7 mouse cellular contexts compared by ENCODE assay signal in genomic region chr11:43586324-43587090, GRCm38 (mm10). TPM values are rescaled to one million over a fixed set of nuclear protein-coding genes. Genes with fewer than 3 reads are reported as not detected.
DNase-seq lines count a peak whose midpoint lies in the region; ATAC-seq and TF ChIP-seq lines count a peak whose summit lies in the region.

TSS of gene 4933415A04Rik (plus strand) at chr11:43587040.

- ATAC-seq in kidney, embryonic 16.5 days (ENCODE audit: low FRiP score, low TSS enrichment), result peak; percentile 33; the same call in 1 of the 2 replicates
- ATAC-seq in liver, embryonic 14.5 days (ENCODE audit: insufficient read depth), result no peak

- DNase-seq in WW6 (ENCODE audit: low read depth, low spot score), result peak; percentile 75
- peak; percentile 65 to 80 for DNase-seq in cerebellum, postnatal 4 days (ENCODE audit: low spot score in 2 of 2)
- DNase-seq in gastrocnemius, postnatal 4 days (ENCODE audit: low spot score in 2 of 2), result peak; percentile 65 to 79
- DNase-seq in liver, embryonic 14.5 days (ENCODE audit: low read depth in 3 of 3, low spot score in 3 of 3), result peak; percentile 24 to 29 (median 28)
- peak; percentile 89 for DNase-seq in retina, postnatal 1 day

- WGBS in kidney, embryonic 16.5 days, result 73% methylated on average over 7 of the region's 7 CpGs
- WGBS in liver, embryonic 14.5 days (ENCODE audit: insufficient replicate concordance), result 46% methylated on average over 7 of the region's 7 CpGs

- no peak within 1 kb of the TSS for H3K4me2 ChIP-seq in kidney, embryonic 16.5 days (replicated peaks; ENCODE audit: low read depth, low read length)
- no peak within 1 kb of the TSS for H3K4me2 ChIP-seq in liver, embryonic 14.5 days (ENCODE audit: low read depth)

- H3K27me3 ChIP-seq in E14TG2a.4 (ENCODE audit: insufficient read depth, low read length), result no peaks in the 10 kb centered on the region
- no peaks in the 10 kb centered on the region for H3K27me3 ChIP-seq in kidney, embryonic 16.5 days (ENCODE audit: insufficient read depth, low read length)
- H3K27me3 ChIP-seq in liver, embryonic 14.5 days (ENCODE audit: control insufficient read depth, insufficient read depth, low read length), result no peaks in the 10 kb centered on the region

- no peaks in the 10 kb centered on the region for H3K36me3 ChIP-seq in E14TG2a.4 (ENCODE audit: insufficient read depth, low read length)
- H3K36me3 ChIP-seq in kidney, embryonic 16.5 days (ENCODE audit: insufficient read depth, low read length), result peaks cover 35% of the 10 kb centered on the region
- no peaks in the 10 kb centered on the region for H3K36me3 ChIP-seq in liver, embryonic 14.5 days (replicated peaks; ENCODE audit: control insufficient read depth, insufficient read depth, low read depth)

- peaks cover 29% of the 10 kb centered on the region for H3K4me1 ChIP-seq in E14TG2a.4 (replicated peaks; ENCODE audit: low read depth, low read length)
- H3K4me1 ChIP-seq in kidney, embryonic 16.5 days (ENCODE audit: insufficient read depth, low read length), result no peaks in the 10 kb centered on the region
- H3K4me1 ChIP-seq in liver, embryonic 14.5 days (replicated peaks; ENCODE audit: control insufficient read depth in 2 of 2, insufficient read depth in 2 of 2, low read length in 1 of 2), result no peaks in the 10 kb centered on the region

- H3K9me3 ChIP-seq in E14TG2a.4 (ENCODE audit: low read length), result no peaks in the 10 kb centered on the region
- H3K9me3 ChIP-seq in kidney, embryonic 16.5 days (ENCODE audit: low read length), result no peaks in the 10 kb centered on the region
- H3K9me3 ChIP-seq in liver, embryonic 14.5 days (ENCODE audit: control insufficient read depth, low read length), result no peaks in the 10 kb centered on the region

- H3K9ac ChIP-seq in kidney, embryonic 16.5 days (replicated peaks; ENCODE audit: low read length), result no peak within 1 kb of the TSS
- H3K9ac ChIP-seq in liver, embryonic 14.5 days (replicated peaks), result no peak within 1 kb of the TSS

- TF ChIP-seq CTCF in E14TG2a.4 (conservative IDR thresholded peaks at IDR 0.05; ENCODE audit: low read length), result peak; percentile 67
- peak; percentile 69 for TF ChIP-seq CTCF in liver, embryonic 14.5 days (IDR thresholded peaks at IDR 0.05; ENCODE audit: low read depth)

- TF ChIP-seq EP300 in liver, embryonic 14.5 days (IDR thresholded peaks at IDR 0.05; ENCODE audit: low read depth), result no peak

- H3K4me3 ChIP-seq in E14TG2a.4 (replicated peaks; ENCODE audit: low read length), result peak within 1 kb of the TSS; percentile 70; the same call in 1 of the 2 replicates
- H3K4me3 ChIP-seq in kidney, embryonic 16.5 days (ENCODE audit: low read length), result no peak within 1 kb of the TSS
- H3K4me3 ChIP-seq in liver, embryonic 14.5 days (ENCODE audit: insufficient read depth in 1 of 2, low read depth in 2 of 2, low read length in 2 of 2), result no peak within 1 kb of the TSS

- no peak within 1 kb of the TSS for H3K27ac ChIP-seq in kidney, embryonic 16.5 days (ENCODE audit: low read length)
- H3K27ac ChIP-seq in liver, embryonic 14.5 days, result no peak within 1 kb of the TSS

RNA-seq across cellular contexts. Expression of gene 4933415A04Rik, which starts in this region (rescaled TPM):
- total RNA-seq in gastrocnemius, postnatal 4 days (2021), result 1 to 10 TPM in 1 of 2 experiments, under 1 TPM in 1; 0.73 to 1.0 TPM
- 6.8 and 7.4 TPM in 2 replicates for polyA plus RNA-seq in kidney, embryonic 16.5 days (2015; fragmentation: Nextera tagmentation; extraction: Ambion mirVana)
- 0.11 and 0.12 TPM in 2 replicates for polyA plus RNA-seq in liver, embryonic 14.5 days (2012; rRNA removed)
- polyA plus RNA-seq in liver, embryonic 14.5 days (2014; fragmentation: Nextera tagmentation; extraction: Ambion mirVana), result 0.17 and 0.29 TPM in 2 replicates

Comparison
In these comparisons a context has a peak if more than half of its experiments do, and no peak if none do; other contexts are left out.
1. Peak in DNase-seq in liver, embryonic 14.5 days; RNA of the gene not detected or under 1 TPM.
2. DNase-seq: peak in every context shown above with its lines; median percentile 89 in retina, postnatal 1 day; 75 in WW6; 72 in cerebellum, postnatal 4 days; 72 in gastrocnemius, postnatal 4 days; 28 in liver, embryonic 14.5 days.